Mouse (Mus musculus): ENCODE measurements at regions not wholly inside any gene's neighbourhood (a gene's known extent, or its start where the extent isn't known, plus 50 kb on each side); places are given as distances from the start of the nearest gene placed in this dataset.

DNA sequence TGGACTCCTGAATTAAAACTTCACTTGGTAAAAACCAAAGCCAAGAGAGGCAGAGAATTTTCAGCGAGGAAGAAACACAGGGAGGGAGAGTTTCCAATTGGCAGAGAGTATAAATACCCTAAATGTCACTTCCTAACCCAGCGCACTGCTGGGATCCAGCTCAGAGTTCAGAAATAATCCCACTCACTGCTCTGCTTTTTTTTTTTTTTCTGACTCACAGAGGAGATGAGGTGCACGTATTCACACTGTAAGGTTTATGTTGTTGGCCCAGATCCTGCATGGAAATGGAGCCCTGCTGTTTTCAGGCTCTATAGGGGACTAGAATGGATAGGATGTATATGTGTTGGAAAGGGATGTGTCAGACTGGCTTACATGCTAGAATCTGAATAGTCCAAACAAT lies 249.8 kb upstream of the Gm10131 start:
- no peak overlapping the region for H3K4me3 ChIP-seq (replicated peaks; ENCODE audit: insufficient read depth, low read depth, low read length)
- no peak for TF ChIP-seq CTCF (IDR thresholded peaks at IDR 0.05; ENCODE audit: borderline replicate concordance, insufficient read depth, low read depth, low read length)
- no peak for TF ChIP-seq POLR2A (IDR thresholded peaks at IDR 0.05; ENCODE audit: borderline replicate concordance, insufficient read depth, low read length)
- DNase-seq, result no peak
- 0 out of 2 replicates have a peak, but pooled peaks cover 2% of the 10 kb centered on the region for H3K4me1 ChIP-seq (ENCODE audit: control insufficient read depth, insufficient read depth, low read length)
- WGBS, result 60% methylated on average over 3 of the region's 3 CpGs
- no peak overlapping the region for H3K27ac ChIP-seq (ENCODE audit: insufficient read depth, low read length)
- no peaks in the 10 kb centered on the region for H3K27me3 ChIP-seq (ENCODE audit: control insufficient read depth, insufficient read depth, low read length)

GRCm38 (mm10) chr8:34359776-34360175 lies 248.2 kb upstream of the Gm10131 start:
- Histone ChIP-seq H3K4me3 (replicated peaks; ENCODE audit: insufficient read depth, low read depth, low read length) (no peak overlapping the region), H3K4me1 (ENCODE audit: control insufficient read depth, insufficient read depth, low read length) (0 out of 2 replicates have a peak, but pooled peaks cover 2% of the 10 kb centered on the region), H3K27me3 (ENCODE audit: control insufficient read depth, insufficient read depth, low read length) (no peaks in the 10 kb centered on the region), H3K27ac (ENCODE audit: insufficient read depth, low read length) (no peak overlapping the region)
- TF ChIP-seq CTCF (IDR thresholded peaks at IDR 0.05; ENCODE audit: borderline replicate concordance, insufficient read depth, low read depth, low read length) (no peak), POLR2A (IDR thresholded peaks at IDR 0.05; ENCODE audit: borderline replicate concordance, insufficient read depth, low read length) (no peak)
- 29% methylated on average over 2 of the region's 2 CpGs for WGBS
- no peak for DNase-seq

- no peak overlapping the region for H3K4me3 ChIP-seq (replicated peaks; ENCODE audit: insufficient read depth, low read depth, low read length)
- H3K27ac ChIP-seq (ENCODE audit: insufficient read depth, low read length), result no peak overlapping the region
- H3K27me3 ChIP-seq (ENCODE audit: control insufficient read depth, insufficient read depth, low read length), result no peaks in the 10 kb centered on the region
- DNase-seq, result no peak
- no peak for TF ChIP-seq CTCF (IDR thresholded peaks at IDR 0.05; ENCODE audit: borderline replicate concordance, insufficient read depth, low read depth, low read length)
- TF ChIP-seq POLR2A (IDR thresholded peaks at IDR 0.05; ENCODE audit: borderline replicate concordance, insufficient read depth, low read length), result no peak
- no peaks in the 10 kb centered on the region for H3K4me1 ChIP-seq (ENCODE audit: control insufficient read depth, insufficient read depth, low read length)
- WGBS, result 39% methylated on average over 13 of the region's 13 CpGs
Measured at GRCm38 (mm10) chr8:34355059-34355458, 243.5 kb upstream of the Gm10131 start.

DNA sequence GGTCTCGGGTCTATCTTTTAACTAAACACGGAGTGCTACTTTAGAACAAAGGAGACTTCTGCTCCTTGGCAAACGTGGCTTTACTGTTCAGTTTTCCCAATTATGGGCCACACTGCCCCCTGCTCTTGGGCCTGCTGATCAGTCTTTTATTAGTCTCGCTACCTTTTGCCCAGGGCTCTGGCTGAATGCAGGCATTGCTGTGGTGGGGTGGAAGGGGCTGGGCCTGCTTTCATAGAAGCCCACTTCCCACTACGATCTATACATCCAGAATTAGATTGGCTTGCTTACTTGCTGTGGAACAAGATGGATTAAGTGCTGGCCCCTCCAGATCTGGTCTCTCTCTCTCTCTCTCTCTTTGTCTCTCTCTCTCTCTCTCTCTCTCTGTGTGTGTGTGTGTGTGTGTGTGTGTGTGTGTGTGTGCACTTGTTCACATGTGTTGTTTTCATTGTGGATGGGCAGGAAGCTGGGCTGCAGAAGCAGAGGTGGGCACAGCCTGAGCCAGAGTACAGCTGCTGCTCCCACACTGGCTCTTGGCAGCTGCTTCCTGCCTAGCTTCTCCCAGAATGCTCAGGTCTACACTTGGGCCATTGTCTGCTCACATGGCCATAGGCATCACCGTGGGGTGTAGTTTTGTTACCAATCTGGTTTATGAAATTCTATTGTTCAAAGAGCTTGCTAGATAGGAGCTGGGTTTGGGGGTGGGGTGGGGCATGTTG lies 241.8 kb upstream of the Gm10131 start:
- WGBS, result 52% methylated on average over 6 of the region's 6 CpGs
- Histone ChIP-seq H3K4me3 (replicated peaks; ENCODE audit: insufficient read depth, low read depth, low read length) (no peak overlapping the region), H3K4me1 (ENCODE audit: control insufficient read depth, insufficient read depth, low read length) (no peaks in the 10 kb centered on the region), H3K27ac (ENCODE audit: insufficient read depth, low read length) (no peak overlapping the region), H3K27me3 (ENCODE audit: control insufficient read depth, insufficient read depth, low read length) (no peaks in the 10 kb centered on the region)
- no peak for TF ChIP-seq CTCF (IDR thresholded peaks at IDR 0.05; ENCODE audit: borderline replicate concordance, insufficient read depth, low read depth, low read length)
- TF ChIP-seq POLR2A (IDR thresholded peaks at IDR 0.05; ENCODE audit: borderline replicate concordance, insufficient read depth, low read length), result no peak
- no peak for DNase-seq

DNA sequence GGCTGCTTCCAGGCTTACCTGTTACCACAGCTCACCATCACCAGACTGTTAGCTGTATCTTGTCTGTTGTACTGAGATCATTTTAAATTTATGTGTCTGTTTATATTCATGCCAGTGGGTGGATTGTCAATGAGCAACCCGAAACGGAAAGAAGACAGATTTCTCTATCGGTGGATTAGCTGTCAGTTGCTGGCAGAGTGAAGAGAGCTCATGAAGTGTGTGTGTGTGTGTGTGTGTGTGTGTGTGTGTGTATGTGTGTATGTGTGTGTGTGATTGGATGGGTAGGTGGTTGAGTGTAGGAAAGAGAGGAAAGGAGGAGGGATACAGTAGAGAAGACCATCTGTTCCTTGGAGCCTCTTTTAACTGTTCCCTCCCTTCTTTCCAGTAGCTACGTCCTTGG lies 223.3 kb upstream of the Gm10131 start:
- H3K4me1 ChIP-seq (ENCODE audit: control insufficient read depth, insufficient read depth, low read length), result no peaks in the 10 kb centered on the region
- no peak for TF ChIP-seq POLR2A (IDR thresholded peaks at IDR 0.05; ENCODE audit: borderline replicate concordance, insufficient read depth, low read length)
- no peak for TF ChIP-seq CTCF (IDR thresholded peaks at IDR 0.05; ENCODE audit: borderline replicate concordance, insufficient read depth, low read depth, low read length)
- no peaks in the 10 kb centered on the region for H3K27me3 ChIP-seq (ENCODE audit: control insufficient read depth, insufficient read depth, low read length)
- no peak for DNase-seq
- 52% methylated on average over 4 of the region's 4 CpGs for WGBS
- H3K4me3 ChIP-seq (replicated peaks; ENCODE audit: insufficient read depth, low read depth, low read length), result no peak overlapping the region
- no peak overlapping the region for H3K27ac ChIP-seq (ENCODE audit: insufficient read depth, low read length)

GRCm38 (mm10) chr8:34331673-34332072 lies 220.1 kb upstream of the Gm10131 start:
- Histone ChIP-seq H3K27ac (ENCODE audit: insufficient read depth, low read length) (no peak overlapping the region), H3K4me3 (replicated peaks; ENCODE audit: insufficient read depth, low read depth, low read length) (no peak overlapping the region), H3K27me3 (ENCODE audit: control insufficient read depth, insufficient read depth, low read length) (no peaks in the 10 kb centered on the region), H3K4me1 (ENCODE audit: control insufficient read depth, insufficient read depth, low read length) (no peaks in the 10 kb centered on the region)
- WGBS, result 35% methylated on average over 5 of the region's 5 CpGs
- no peak for DNase-seq
- no peak for TF ChIP-seq POLR2A (IDR thresholded peaks at IDR 0.05; ENCODE audit: borderline replicate concordance, insufficient read depth, low read length)

GRCm38 (mm10) chr8:34326614-34326965 lies 215.1 kb upstream of the Gm10131 start:
- no peak for TF ChIP-seq CTCF (IDR thresholded peaks at IDR 0.05; ENCODE audit: borderline replicate concordance, insufficient read depth, low read depth, low read length)
- TF ChIP-seq POLR2A (IDR thresholded peaks at IDR 0.05; ENCODE audit: borderline replicate concordance, insufficient read depth, low read length), result no peak
- 15% methylated on average over 15 of the region's 15 CpGs for WGBS
- H3K4me1 ChIP-seq (ENCODE audit: control insufficient read depth, insufficient read depth, low read length), result no peaks in the 10 kb centered on the region
- H3K27me3 ChIP-seq (ENCODE audit: control insufficient read depth, insufficient read depth, low read length), result no peaks in the 10 kb centered on the region
- no peak overlapping the region for H3K27ac ChIP-seq (ENCODE audit: insufficient read depth, low read length)
- H3K4me3 ChIP-seq (replicated peaks; ENCODE audit: insufficient read depth, low read depth, low read length), result peak overlapping the region; percentile 1
- DNase-seq, result no peak

DNA sequence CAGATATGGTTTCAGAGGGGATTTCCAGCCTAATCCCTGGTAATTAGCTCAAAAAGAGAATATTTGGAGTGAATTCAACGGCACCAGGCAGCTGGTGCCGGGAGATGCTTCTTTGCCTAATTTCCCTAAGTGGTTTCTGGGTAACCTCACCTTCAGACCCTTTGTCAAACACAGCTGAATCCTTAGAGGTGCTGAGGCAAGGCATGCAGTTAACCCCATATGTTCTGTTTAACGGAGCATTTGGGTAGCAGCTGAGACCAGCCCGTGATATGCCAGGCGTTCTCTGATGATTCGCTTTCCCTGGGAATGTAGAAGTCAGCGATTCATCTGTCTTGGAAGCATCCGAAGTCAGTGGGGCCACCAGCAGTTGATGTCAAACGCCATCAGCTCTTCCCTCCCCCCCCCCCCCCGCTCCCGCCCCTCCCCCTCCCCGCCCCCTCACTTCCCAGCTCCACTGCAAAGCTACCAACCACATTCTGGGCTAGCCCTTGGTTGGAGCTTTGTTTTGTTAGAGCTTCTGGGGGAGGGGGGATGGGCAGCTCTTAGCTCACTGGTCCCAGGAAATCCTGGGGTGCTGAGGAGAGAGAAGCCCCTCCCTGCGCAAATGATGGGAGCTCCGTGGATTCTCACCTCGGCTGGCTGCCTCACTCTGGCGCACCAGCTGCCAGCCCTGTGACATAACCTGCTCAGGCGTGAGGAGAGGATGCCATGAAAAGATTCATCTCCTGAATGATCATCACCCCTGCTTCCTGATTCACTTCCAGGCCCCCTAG lies 214.5 kb upstream of the Gm10131 start:
- peak; percentile 25 to 32 for DNase-seq
- Histone ChIP-seq H3K27me3 (ENCODE audit: control insufficient read depth, insufficient read depth, low read length) (no peaks in the 10 kb centered on the region), H3K27ac (ENCODE audit: insufficient read depth, low read length) (no peak overlapping the region), H3K4me1 (ENCODE audit: control insufficient read depth, insufficient read depth, low read length) (no peaks in the 10 kb centered on the region), H3K4me3 (replicated peaks; ENCODE audit: insufficient read depth, low read depth, low read length) (peak overlapping the region; percentile 20)
- 9% methylated on average over 17 of the region's 17 CpGs for WGBS
- TF ChIP-seq POLR2A (IDR thresholded peaks at IDR 0.05; ENCODE audit: borderline replicate concordance, insufficient read depth, low read length) (no peak), CTCF (IDR thresholded peaks at IDR 0.05; ENCODE audit: borderline replicate concordance, insufficient read depth, low read depth, low read length) (no peak)
